Mouse (Mus musculus) heart, postnatal 0 days (tissue): ENCODE measurements around the gene Agap3.

Experiments used
- CTCF ChIP-seq: IDR thresholded peaks from 2 replicates; pipeline ENCODE4 v1.5.1; 2016; ENCODE audit warnings: antibody characterized with exemption, control low read depth, low read depth
- EP300 ChIP-seq: IDR thresholded peaks from 2 replicates; pipeline ENCODE4 v1.6.1; 2016; ENCODE audit warnings: antibody characterized with exemption, low read depth

DNA sequence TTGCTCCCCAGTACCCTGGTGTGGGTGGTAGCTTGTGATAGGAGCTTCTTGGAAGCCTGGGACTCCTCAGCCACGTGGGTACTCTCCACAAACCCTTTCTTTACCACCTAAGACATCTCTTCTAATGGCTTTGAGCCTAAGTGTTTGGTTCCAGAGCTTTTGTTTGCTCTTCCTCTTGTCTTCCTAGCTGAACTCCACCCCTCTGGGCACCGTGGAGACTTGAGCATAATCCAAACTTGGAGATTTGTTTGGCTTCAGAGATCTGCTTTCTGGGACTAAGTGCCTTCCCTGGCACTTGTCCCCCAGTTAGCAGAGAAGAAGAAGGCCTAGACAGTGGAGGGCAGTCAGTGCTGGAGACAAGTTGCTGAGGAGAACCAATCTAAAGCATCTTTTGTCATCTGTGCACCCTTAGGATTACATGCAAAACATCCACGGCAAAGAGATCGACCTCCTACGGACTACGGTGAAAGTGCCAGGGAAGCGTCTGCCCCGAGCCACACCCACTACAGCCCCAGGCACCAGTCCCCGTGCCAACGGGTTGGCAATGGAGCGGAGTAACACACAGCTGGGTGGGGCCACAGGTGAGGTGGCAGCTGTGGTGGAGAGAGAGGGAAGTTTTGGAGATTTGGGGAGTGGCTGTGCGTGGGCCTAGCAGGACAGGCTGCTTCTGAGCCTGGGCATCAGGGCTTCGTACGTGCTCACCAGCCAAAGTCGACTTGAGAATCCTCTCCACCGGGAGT lies 40.7 kb downstream of the Agap3 start:
- TF ChIP-seq CTCF: no peak
- no peak for TF ChIP-seq EP300
